Mouse (Mus musculus) bone marrow, adult 2 months (tissue): ENCODE measurements around the gene Lrrk1.

Source experiments
- CTCF ChIP-seq: fragments of 200-500 bp; IDR thresholded peaks from 2 replicates; pipeline ENCODE4 v1.5.1; 2011; ENCODE audit warnings: low read length, control low read depth; ENCODE audit not compliant: control insufficient read depth, insufficient read depth
- POLR2A ChIP-seq: fragments of 200-500 bp; IDR thresholded peaks from 2 replicates; pipeline ENCODE4 v1.6.1; 2011; ENCODE audit warnings: low read depth, mild to moderate bottlenecking, control low read depth, low read length, borderline replicate concordance; ENCODE audit not compliant: control insufficient read depth

DNA sequence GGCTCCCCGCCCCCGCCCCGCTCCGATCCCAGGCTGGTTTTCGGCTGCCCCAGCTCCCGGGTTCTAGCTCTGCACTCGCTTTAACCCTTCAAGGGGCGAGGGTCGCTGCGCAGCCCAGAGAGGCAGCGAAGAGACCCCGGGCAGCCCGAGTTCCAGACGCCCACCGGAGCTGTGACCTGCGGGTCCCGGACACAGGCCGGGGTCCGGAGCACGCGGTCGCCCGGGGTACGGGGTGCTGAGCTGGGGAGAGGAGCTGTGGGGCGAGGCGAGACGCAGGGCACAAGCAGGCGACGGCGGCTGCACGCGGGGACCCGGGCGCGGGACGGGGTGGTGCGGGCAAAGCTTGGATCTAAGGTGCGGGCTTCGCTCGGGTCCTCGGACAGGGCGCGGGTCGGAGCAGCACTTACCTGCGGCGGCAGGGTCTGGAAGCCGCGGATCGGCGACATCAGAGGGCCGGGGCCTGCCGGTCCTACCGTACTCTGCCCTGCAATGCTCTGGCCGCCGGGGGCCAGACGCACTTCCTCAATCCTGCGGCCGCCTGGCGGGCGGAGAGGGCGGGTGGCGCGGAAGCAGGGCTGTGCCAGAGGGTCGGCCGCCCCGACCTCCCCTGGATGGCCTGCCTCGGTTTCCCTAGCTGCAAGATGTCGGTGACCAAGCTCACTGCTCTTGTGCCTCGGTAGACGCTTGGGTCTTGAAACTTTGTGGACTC is at the start of gene Lrrk1:
- TF ChIP-seq CTCF (peak; percentile 37; the same call in 1 of the 2 replicates), POLR2A (peak; percentile 92; the same call in 1 of the 2 replicates)
